ENCODE assay signal across 8 mouse cellular contexts in the genomic region with DNA sequence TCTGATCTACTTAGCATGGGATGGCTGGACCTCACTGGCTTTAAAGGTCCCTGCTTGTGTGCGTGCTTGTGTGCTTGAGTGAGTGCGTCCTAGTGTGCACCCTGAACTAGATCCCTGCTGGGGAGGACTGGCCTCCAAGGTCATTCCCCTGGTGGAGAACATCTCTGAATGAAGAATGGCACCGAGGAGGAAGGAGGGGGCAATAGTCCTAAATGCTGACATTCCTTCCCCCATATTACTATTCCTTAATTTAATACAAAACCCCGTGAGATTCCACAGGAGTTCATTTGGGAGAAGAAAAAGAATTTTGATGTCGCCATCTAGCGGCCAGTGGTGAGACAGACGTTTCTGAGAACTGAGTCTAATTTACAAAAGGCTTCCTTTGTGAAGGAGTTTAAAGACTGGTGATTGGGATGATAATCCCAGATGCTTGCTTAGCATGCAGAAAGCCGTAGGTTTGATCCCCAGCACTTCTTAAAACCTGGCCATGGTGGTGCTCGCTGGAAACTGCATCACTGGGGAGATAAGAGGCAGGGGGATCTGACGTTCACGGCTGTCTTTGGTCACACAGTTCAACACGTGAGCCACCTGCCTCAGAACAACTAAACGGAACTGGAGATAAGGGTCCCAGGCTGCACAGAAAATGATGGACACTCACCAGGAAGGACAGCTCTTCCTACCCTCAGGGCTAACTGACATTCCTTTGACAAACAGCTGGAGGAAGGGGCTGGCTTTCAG. TPM values are rescaled to one million over a fixed set of nuclear protein-coding genes. Genes with fewer than 3 reads are reported as not detected.
A peak's percentile ranks its signal among the peaks of the same experiment; 100 is the strongest.
DNase-seq lines count a peak whose midpoint lies in the region; ATAC-seq and TF ChIP-seq lines count a peak whose summit lies in the region.
"Not testable (repeated sequence)": the region's sequence is repeated elsewhere in the genome, so short reads cannot be mapped to it uniquely, and the experiment has no call there.

No protein-coding gene starts in this region.

- not testable (repeated sequence) for H3K9ac ChIP-seq in MEL (ENCODE audit: control insufficient read depth, low read depth, low read length, poor library complexity, severe bottlenecking); liver, postnatal 0 days (replicated peaks); neural tube, embryonic 15.5 days (replicated peaks)

- not testable (repeated sequence) for TF ChIP-seq EP300 in MEL (IDR thresholded peaks at IDR 0.05; ENCODE audit: low read depth in 1 of 2, low read length in 2 of 2); liver, postnatal 0 days (IDR thresholded peaks at IDR 0.05; ENCODE audit: low read depth)

- WGBS in liver, postnatal 0 days (ENCODE audit: insufficient replicate concordance), result 37% methylated on average over 13 of the region's 13 CpGs
- 47% methylated on average over 13 of the region's 13 CpGs for whole genome bisulfite sequencing in neural tube, embryonic 15.5 days

- ATAC-seq in frontal cortex, adult (ENCODE audit: low TSS enrichment), result peak; percentile 90
- not testable (repeated sequence) for ATAC-seq in liver, postnatal 0 days
- peak; percentile 93 for ATAC-seq in neural tube, embryonic 15.5 days (ENCODE audit: low FRiP score)

- H3K4me3 ChIP-seq in MEL (ENCODE audit: control insufficient read depth in 1 of 2, insufficient read depth in 1 of 2, low read depth in 2 of 2, low read length in 2 of 2); liver, postnatal 0 days (ENCODE audit: low read depth, low read length); neural tube, embryonic 15.5 days (replicated peaks): not testable (repeated sequence)

- not testable (repeated sequence) for H3K9me3 ChIP-seq in MEL (replicated peaks; ENCODE audit: insufficient read depth, low read length); liver, postnatal 0 days (ENCODE audit: low read length); neural tube, embryonic 15.5 days (replicated peaks)

- H3K27ac ChIP-seq in MEL (ENCODE audit: control insufficient read depth, low read depth, low read length); liver, postnatal 0 days (ENCODE audit: low read depth); neural tube, embryonic 15.5 days (replicated peaks): not testable (repeated sequence)

- not testable (repeated sequence) for TF ChIP-seq POLR2A in MEL (IDR thresholded peaks at IDR 0.05; ENCODE audit: control insufficient read depth in 1 of 2, insufficient read depth in 1 of 2, low read depth in 1 of 2, low read length in 2 of 2, poor library complexity in 1 of 2)

- not testable (repeated sequence) for H3K79me2 ChIP-seq in MEL (ENCODE audit: control insufficient read depth, insufficient read depth, low read length, poor library complexity)

- H3K4me1 ChIP-seq in MEL (ENCODE audit: control insufficient read depth in 1 of 2, insufficient read depth in 2 of 2, low read length in 2 of 2); liver, postnatal 0 days (ENCODE audit: insufficient read depth); neural tube, embryonic 15.5 days: not testable (repeated sequence)

- H3K27me3 ChIP-seq in MEL (ENCODE audit: control insufficient read depth in 1 of 2, insufficient read depth in 2 of 2, low read length in 2 of 2); liver, postnatal 0 days (ENCODE audit: insufficient read depth, low read length); neural tube, embryonic 15.5 days (replicated peaks): not testable (repeated sequence)

- peak; percentile 88 for DNase-seq in MEL (ENCODE audit: low read depth, low spot score)
- DNase-seq in cerebellum, adult 9-10 months, result peak; percentile 86
- DNase-seq in heart, postnatal 4 days, result peak; percentile 87
- peak; percentile 88 to 98 for DNase-seq in layer of hippocampus, adult 18-20 months (ENCODE audit: low spot score in 2 of 2)
- DNase-seq in liver, postnatal 0 days, result peak; percentile 74
- DNase-seq in thymus, postnatal 0 days (ENCODE audit: low spot score), result peak; percentile 73

- H3K4me2 ChIP-seq in liver, postnatal 0 days (ENCODE audit: low read depth, low read length); neural tube, embryonic 15.5 days: not testable (repeated sequence)

- TF ChIP-seq RAD21 in MEL (IDR thresholded peaks at IDR 0.05; ENCODE audit: low read depth, low read length), result peak; percentile 49

- peak; percentile 25 to 57 (median 51) for TF ChIP-seq CTCF in MEL (IDR thresholded peaks at IDR 0.05 in 2 of 3, conservative IDR thresholded peaks at IDR 0.05 in 1 of 3; ENCODE audit: control insufficient read depth in 1 of 3, insufficient read depth in 1 of 3, low read depth in 2 of 3, low read length in 3 of 3, poor library complexity in 1 of 3, severe bottlenecking in 1 of 3)
- TF ChIP-seq CTCF in liver, postnatal 0 days (IDR thresholded peaks at IDR 0.05; ENCODE audit: low read depth), result peak; percentile 58

- not testable (repeated sequence) for H3K36me3 ChIP-seq in MEL (ENCODE audit: control insufficient read depth in 1 of 2, insufficient read depth in 2 of 2, low read length in 2 of 2); liver, postnatal 0 days (replicated peaks; ENCODE audit: insufficient read depth, low read length); neural tube, embryonic 15.5 days

TF ChIP-seq in MEL, 35 proteins besides CTCF, POLR2A, EP300 and RAD21:
- peak; percentile 38; the same call in 1 of the 2 replicates for TF ChIP-seq ZC3H11A (IDR thresholded peaks at IDR 0.05; ENCODE audit: low read depth, low read length)
- peak; percentile 57 for TF ChIP-seq SMC3 (IDR thresholded peaks at IDR 0.05; ENCODE audit: low read depth, low read length)
- TF ChIP-seq SIN3A (IDR thresholded peaks at IDR 0.05; ENCODE audit: low read length), result peak; percentile 18; the same call in 1 of the 2 replicates

RNA-seq across cellular contexts. Expression of a gene that starts 26.2 kb away (rescaled TPM):
- not detected in 2 replicates for total RNA-seq in MEL (2012; rRNA removed)
- polyA plus RNA-seq in MEL (2012; ENCODE audit: insufficient read depth in 1 of 2, insufficient read length in 2 of 2, low read depth in 1 of 2, low replicate concordance in 2 of 2, missing spikeins in 1 of 2), result not detected
- not detected for total RNA-seq in heart, postnatal 4 days (2021)
- under 1 TPM; 0.61 to 0.62 TPM for total RNA-seq in layer of hippocampus, adult 18-20 months (2021)
- polyA plus RNA-seq in liver, postnatal 0 days (2015; fragmentation: Nextera tagmentation; extraction: Ambion mirVana), result not detected in 2 replicates
- polyA plus RNA-seq in neural tube, embryonic 15.5 days (2015; fragmentation: Nextera tagmentation; extraction: Ambion mirVana), result 0.09 TPM in 1 of 2 replicates, not detected in the other
- not detected in 2 replicates for polyA plus RNA-seq in thymus, postnatal 0 days (2015; fragmentation: Nextera tagmentation; extraction: Ambion mirVana)
